ENCODE assay signal across 26 mouse cellular contexts in the genomic region with DNA sequence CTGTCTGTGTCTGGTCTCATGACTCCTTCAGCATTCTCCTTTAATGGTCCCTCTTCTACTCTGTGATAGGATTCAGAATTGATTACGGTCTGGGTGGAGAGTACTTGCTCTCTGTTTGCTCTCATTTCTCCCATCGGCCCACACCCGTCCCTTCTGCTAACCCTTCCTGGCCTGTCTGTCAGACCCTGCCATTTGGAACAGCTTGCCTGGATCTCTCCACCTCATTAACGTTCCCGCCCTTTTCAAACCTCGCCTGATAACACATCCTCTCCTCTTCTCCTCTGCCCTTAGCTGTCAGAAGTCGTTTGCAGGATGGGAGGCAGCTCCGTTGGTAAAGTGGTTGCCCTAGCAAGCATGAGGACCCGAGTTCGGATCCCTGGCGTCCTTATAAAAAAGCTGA.
DNase-seq lines count a peak whose midpoint lies in the region; ATAC-seq and TF ChIP-seq lines count a peak whose summit lies in the region.
"Had no signal": no experiment of that assay in that cellular context is flagged by ENCODE, and none has a peak within 500 bp of the region (broad histone marks: within the 10 kb centered on the region; RNA-seq: fewer than 3 reads in every experiment).

No protein-coding gene starts in this region.

- no peaks in the 10 kb centered on the region for H3K36me3 ChIP-seq in lung, embryonic 14.5 days (ENCODE audit: insufficient read depth)
- no peaks in the 10 kb centered on the region for H3K36me3 ChIP-seq in midbrain, embryonic 14.5 days (ENCODE audit: control insufficient read depth, insufficient read depth, low read length)
- no peaks in the 10 kb centered on the region for H3K36me3 ChIP-seq in midbrain, embryonic 10.5 days
- H3K36me3 ChIP-seq: forebrain, embryonic 10.5 days; hindbrain, embryonic 15.5 days; limb, embryonic 12.5 days; stomach, embryonic 15.5 days had no signal

- no peak overlapping the region for H3K4me3 ChIP-seq in lung, embryonic 14.5 days (ENCODE audit: low read depth, low read length)
- H3K4me3 ChIP-seq in midbrain, embryonic 14.5 days (replicated peaks; ENCODE audit: low read depth, low read length): no peak overlapping the region
- H3K4me3 ChIP-seq in midbrain, embryonic 10.5 days: no peak overlapping the region
- H3K4me3 ChIP-seq: forebrain, embryonic 10.5 days; hindbrain, embryonic 15.5 days; limb, embryonic 12.5 days; stomach, embryonic 15.5 days had no signal

- peak; percentile 78 for ATAC-seq in lung, embryonic 14.5 days (ENCODE audit: insufficient read depth)
- no peak for ATAC-seq in midbrain, embryonic 14.5 days (ENCODE audit: low FRiP score, low TSS enrichment)
- ATAC-seq: intestine, embryonic 16.5 days; liver, postnatal 0 days had no signal

- no peak for TF ChIP-seq CTCF in lung, embryonic 14.5 days (IDR thresholded peaks at IDR 0.05; ENCODE audit: low read depth)

- H3K4me1 ChIP-seq in lung, embryonic 14.5 days (ENCODE audit: insufficient read depth): peaks cover 5% of the 10 kb centered on the region
- H3K4me1 ChIP-seq in midbrain, embryonic 14.5 days (ENCODE audit: control insufficient read depth, insufficient read depth, low read length): peaks cover 29% of the 10 kb centered on the region
- peaks cover 34% of the 10 kb centered on the region for H3K4me1 ChIP-seq in midbrain, embryonic 10.5 days

- H3K27me3 ChIP-seq in lung, embryonic 14.5 days (ENCODE audit: insufficient read depth, low read length): no peaks in the 10 kb centered on the region
- H3K27me3 ChIP-seq in midbrain, embryonic 14.5 days (ENCODE audit: control insufficient read depth, insufficient read depth, low read length): no peaks in the 10 kb centered on the region
- H3K27me3 ChIP-seq in midbrain, embryonic 10.5 days (ENCODE audit: low read depth, poor library complexity, severe bottlenecking): no peaks in the 10 kb centered on the region
- H3K27me3 ChIP-seq: hindbrain, embryonic 15.5 days; limb, embryonic 12.5 days; stomach, embryonic 15.5 days had no signal

- peak; percentile 22 for DNase-seq in embryo, embryonic 10.5 days (ENCODE audit: low spot score)
- no peak for DNase-seq in embryo, embryonic 9.5 days (ENCODE audit: extremely low spot score)
- DNase-seq in lung, embryonic 14.5 days: peak; percentile 71
- no peak for DNase-seq in lung, postnatal 14 days
- DNase-seq in midbrain, embryonic 14.5 days: no peak
- DNase-seq in midbrain, embryonic 10.5 days (ENCODE audit: low spot score): no peak
- DNase-seq in retina, embryonic 14.5 days (ENCODE audit: low spot score): peak; percentile 29
- no peak for DNase-seq in gastrocnemius, postnatal 25 days
- DNase-seq: adrenal gland, postnatal 10 days; cerebellum, adult 8-10 months; cerebellum, postnatal 36 days; kidney, postnatal 36 days; layer of hippocampus, postnatal 36 days; liver, postnatal 0 days; right cerebral cortex, adult 18-20 months; right cerebral cortex, postnatal 4 days; thymus, adult 18-20 months; thymus, postnatal 4 days had no signal

- H3K9me3 ChIP-seq in lung, embryonic 14.5 days (ENCODE audit: low read depth, low read length): no peaks in the 10 kb centered on the region
- H3K9me3 ChIP-seq in midbrain, embryonic 14.5 days (ENCODE audit: control insufficient read depth, low read length): no peaks in the 10 kb centered on the region
- H3K9me3 ChIP-seq in midbrain, embryonic 10.5 days (replicated peaks): 0 out of 2 replicates have a peak, but pooled peaks cover 6% of the 10 kb centered on the region
- H3K9me3 ChIP-seq: hindbrain, embryonic 15.5 days; limb, embryonic 12.5 days; stomach, embryonic 15.5 days had no signal

- no peak overlapping the region for H3K4me2 ChIP-seq in lung, embryonic 14.5 days
- H3K4me2 ChIP-seq in midbrain, embryonic 14.5 days (ENCODE audit: low read length): no peak overlapping the region
- H3K4me2 ChIP-seq: heart, embryonic 11.5 days; hindbrain, embryonic 15.5 days; limb, embryonic 12.5 days; liver, embryonic 11.5 days; stomach, embryonic 15.5 days had no signal

- no peak overlapping the region for H3K27ac ChIP-seq in lung, embryonic 14.5 days (ENCODE audit: low read depth)
- H3K27ac ChIP-seq in midbrain, embryonic 14.5 days (replicated peaks; ENCODE audit: low read depth, low read length): 0 out of 2 replicates have a peak overlapping the region, but pooled peaks have one; percentile 49
- no peak overlapping the region; the same call in 1 of the 2 replicates for H3K27ac ChIP-seq in midbrain, embryonic 10.5 days (replicated peaks)
- H3K27ac ChIP-seq: forebrain, embryonic 10.5 days; limb, embryonic 12.5 days; macrophage; stomach, embryonic 15.5 days had no signal

- no peak overlapping the region for H3K9ac ChIP-seq in lung, embryonic 14.5 days
- no peak overlapping the region for H3K9ac ChIP-seq in midbrain, embryonic 14.5 days (replicated peaks; ENCODE audit: low read length)
- H3K9ac ChIP-seq: hindbrain, embryonic 15.5 days; limb, embryonic 12.5 days; liver, postnatal 0 days; stomach, embryonic 15.5 days had no signal

- WGBS in lung, embryonic 14.5 days: 29% methylated on average over 11 of the region's 11 CpGs
- whole genome bisulfite sequencing in midbrain, embryonic 14.5 days: 65% methylated on average over 11 of the region's 11 CpGs
- 79% methylated on average over 11 of the region's 11 CpGs for WGBS in midbrain, embryonic 10.5 days

Comparison
In these comparisons a context has a peak if more than half of its experiments do, and no peak if none do; other contexts are left out.
1. DNase-seq: peak in embryo, embryonic 10.5 days (single experiment), lung, embryonic 14.5 days (single experiment) and retina, embryonic 14.5 days (single experiment); none in embryo, embryonic 9.5 days (single experiment), lung, postnatal 14 days (single experiment), midbrain, embryonic 14.5 days (single experiment), midbrain, embryonic 10.5 days (single experiment) and gastrocnemius, postnatal 25 days (single experiment).